Mouse (Mus musculus): Measurements from ENCODE around the gene Dnaaf3. TPM values are rescaled to one million over a fixed set of nuclear protein-coding genes. Genes with fewer than 3 reads are reported as not detected.
"Not testable (repeated sequence)": the region's sequence is repeated elsewhere in the genome, so short reads cannot be mapped to it uniquely, and the experiment has no call there.

Dnaaf3 gene
- polyA plus RNA-seq, 1 experiment from 2014 or later = 2.3 TPM

DNA sequence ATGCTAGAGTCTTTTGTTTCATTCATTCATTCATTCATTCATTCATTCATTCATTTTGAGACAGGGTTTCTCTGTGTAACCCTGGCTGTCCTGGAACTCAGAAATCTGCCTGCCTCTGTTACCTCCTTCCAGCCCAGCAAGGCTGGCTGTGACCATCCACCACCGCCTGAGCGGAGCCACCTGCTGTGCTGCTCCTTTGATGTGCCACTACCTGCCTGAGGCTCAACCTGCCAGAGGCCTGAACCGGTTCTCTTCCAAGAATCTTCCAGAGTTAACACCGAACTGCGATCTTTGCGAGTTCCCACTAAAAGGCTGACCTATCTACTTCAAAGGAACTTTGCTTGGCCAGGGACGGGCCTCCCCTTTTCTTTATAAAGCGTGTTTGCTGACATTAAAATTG lies 2.1 kb downstream of the Dnaaf3 start:
- WGBS (ENCODE audit: missing documents) = 100% methylated on average over 4 of the region's 8 CpGs

DNA sequence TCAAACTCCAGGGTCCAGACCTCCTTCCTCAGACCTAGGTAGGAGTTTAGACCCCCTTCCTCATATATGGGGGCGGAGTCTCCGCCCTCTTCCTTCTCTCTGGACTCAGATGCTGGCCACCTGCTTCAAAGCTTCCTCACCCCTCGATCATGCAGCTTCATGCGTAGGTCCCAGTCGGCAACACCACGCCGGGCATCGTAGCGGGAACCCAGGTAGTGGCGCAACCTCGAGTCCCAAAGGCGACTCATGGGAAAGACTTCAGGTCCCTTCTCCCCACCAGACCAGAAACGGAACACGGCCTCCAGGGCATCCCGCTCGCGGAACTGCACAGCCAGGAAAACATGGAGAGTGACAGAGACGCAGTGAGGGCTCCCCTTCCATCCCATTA lies 5.0 kb downstream of the Dnaaf3 start:
- Histone ChIP-seq H3K79me2 (ENCODE audit: inconsistent target) (no peaks in the 10 kb centered on the region), H3K4me3 (ENCODE audit: inconsistent target) (peak overlapping the region; percentile 41), H3K36me3 (ENCODE audit: inconsistent target) (no peaks in the 10 kb centered on the region), H3K27ac (no peak overlapping the region)
- 77% methylated on average over 15 of the region's 18 CpGs for WGBS (ENCODE audit: missing documents)

More for the DNA sequence above, 2.1 kb downstream of the Dnaaf3 start:
- not testable (repeated sequence) for H3K79me2 ChIP-seq (ENCODE audit: inconsistent target); H3K4me3 ChIP-seq (ENCODE audit: inconsistent target); H3K36me3 ChIP-seq (ENCODE audit: inconsistent target); H3K27ac ChIP-seq

DNA sequence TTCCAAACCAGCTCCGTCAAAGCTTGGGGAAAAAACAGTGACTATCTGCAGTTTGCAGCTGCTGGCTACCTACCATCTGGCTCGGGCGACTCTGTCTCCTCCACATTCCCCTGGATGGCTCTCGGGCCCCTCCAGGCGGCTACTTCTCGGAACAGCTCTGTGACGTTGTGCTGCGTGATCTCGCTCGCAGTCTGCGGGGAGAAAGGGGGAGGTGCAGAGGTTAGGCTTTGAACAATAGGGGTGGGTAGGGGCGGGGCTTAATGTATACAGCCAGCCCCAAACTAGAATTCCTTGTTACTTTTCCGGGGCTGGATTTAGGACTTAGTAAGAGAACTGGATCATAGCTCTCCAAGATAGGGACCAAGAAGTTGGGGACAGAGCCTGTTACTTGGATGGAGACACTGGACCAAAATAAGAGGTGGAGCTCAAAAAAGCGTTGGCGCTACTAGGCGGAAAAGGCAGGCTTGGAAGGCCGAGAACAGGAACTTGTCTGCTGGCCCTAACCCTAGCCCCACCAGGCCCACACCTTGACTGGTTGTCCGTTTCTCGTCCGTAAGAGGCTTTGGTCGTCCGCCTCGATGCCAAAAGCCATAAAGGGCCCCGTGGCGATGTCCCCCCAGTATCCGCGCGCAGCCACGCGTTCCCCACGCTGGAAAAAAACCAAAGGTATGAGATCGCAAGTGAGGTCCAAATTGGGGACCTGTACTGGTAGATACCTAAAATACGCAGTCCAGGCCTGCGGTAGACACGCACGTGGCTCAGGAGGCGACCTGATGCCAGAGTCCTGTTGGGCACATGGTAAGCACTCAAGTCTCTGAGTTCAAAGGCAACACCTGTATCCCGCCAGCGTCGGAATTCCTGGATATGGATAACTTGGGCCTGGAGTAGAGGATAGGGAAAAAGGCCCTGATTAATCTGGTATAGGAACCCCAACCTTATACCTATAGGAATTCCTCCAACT lies 5.6 kb downstream of the Dnaaf3 start:
- Histone ChIP-seq H3K27ac (peak overlapping the region; percentile 59), H3K36me3 (ENCODE audit: inconsistent target) (no peaks in the 10 kb centered on the region), H3K4me3 (ENCODE audit: inconsistent target) (peak overlapping the region; percentile 41), H3K79me2 (ENCODE audit: inconsistent target) (no peaks in the 10 kb centered on the region)
- 24% methylated on average over 37 of the region's 40 CpGs for WGBS (ENCODE audit: missing documents)

DNA sequence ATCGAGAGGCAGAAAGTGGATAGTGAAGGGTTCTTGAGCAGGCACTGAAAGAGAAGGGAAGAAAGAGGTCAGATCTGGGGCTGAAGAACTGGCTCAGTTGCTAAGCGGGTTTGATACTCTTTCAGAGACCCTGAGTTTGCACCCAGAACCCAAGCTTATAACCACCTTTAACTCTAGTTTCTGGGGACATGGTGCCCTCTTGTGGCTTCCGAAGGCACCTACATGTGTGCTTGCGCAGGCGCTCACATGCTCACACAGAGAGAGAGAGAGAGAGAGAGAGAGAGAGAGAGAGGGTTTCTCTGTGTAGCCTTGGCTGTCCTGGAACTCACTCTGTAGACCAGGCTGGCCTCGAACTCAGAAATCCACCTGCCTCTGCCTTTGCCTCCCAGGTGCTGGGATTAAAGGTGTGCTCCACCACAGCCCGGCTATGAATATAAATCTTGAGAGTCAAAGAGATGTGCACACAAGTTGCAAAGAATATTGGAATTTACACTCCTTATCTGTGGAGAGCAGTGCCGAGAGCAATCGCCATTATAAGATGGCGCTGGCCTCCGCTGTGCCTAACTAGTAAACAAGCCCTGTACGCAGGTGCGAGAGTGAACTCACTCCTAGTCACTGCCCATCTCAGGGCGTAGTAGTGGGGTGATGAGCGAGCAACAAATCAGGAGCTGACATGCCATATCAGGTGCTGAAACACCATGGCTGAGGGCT lies 7.9 kb downstream of the Dnaaf3 start, which contains the start of gene Tnni3:
Tnni3 (minus strand) TSS at position 18 of the 711 bp plus-strand sequence.
- H3K4me3 ChIP-seq (ENCODE audit: inconsistent target); H3K36me3 ChIP-seq (ENCODE audit: inconsistent target); H3K79me2 ChIP-seq (ENCODE audit: inconsistent target); H3K27ac ChIP-seq: not testable (repeated sequence)
- 55% methylated on average over 10 of the region's 15 CpGs for WGBS (ENCODE audit: missing documents)

DNA sequence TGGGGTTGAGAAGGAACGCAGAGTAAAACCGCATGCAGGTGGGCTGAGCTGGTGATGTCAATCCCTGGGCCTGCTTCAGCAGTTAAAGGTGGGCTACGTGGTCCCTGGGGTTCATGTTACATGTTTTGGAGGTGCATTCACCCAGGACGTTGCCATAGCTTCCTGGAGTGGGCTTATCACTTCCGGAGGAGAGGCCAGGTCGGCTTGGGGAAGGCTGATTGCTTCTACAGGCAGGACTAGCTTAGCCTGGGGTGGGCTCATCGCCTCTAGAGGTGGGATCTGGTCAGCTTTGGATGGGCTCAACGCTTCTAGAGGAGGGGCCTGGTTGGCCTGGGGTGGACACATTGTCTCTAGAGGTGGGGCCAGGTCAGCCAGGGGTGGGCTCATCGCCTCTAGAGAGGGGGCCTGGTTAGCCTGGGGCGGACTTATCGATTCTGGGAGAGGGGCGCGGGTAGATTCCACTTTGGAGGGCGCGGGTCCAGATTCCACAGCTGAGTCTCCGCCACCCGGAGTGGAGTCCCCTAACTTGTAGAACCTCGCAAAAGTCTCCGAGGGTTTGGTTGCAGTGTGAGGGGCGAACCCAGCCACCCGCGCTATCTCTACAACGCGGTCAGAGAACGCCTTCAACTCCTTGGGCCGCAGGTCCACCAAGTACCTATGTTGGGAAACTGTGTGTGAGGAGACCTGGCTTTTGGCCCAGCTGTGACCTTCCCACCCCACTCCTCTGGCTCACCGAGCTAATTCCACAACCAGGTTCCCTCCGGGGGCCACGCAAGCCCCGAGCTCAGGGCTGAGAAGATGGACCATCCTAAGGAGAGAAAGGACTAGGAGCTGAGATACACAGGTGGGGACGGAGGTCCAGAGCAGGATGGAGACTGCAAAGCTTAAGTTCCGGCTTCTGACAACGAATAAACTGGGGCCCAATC lies 8.8 kb downstream of the Dnaaf3 start:
- Histone ChIP-seq H3K79me2 (ENCODE audit: inconsistent target) (no peaks in the 10 kb centered on the region), H3K27ac (no peak overlapping the region), H3K36me3 (ENCODE audit: inconsistent target) (no peaks in the 10 kb centered on the region), H3K4me3 (ENCODE audit: inconsistent target) (no peak overlapping the region)
- WGBS (ENCODE audit: missing documents) = 88% methylated on average over 32 of the region's 33 CpGs

DNA sequence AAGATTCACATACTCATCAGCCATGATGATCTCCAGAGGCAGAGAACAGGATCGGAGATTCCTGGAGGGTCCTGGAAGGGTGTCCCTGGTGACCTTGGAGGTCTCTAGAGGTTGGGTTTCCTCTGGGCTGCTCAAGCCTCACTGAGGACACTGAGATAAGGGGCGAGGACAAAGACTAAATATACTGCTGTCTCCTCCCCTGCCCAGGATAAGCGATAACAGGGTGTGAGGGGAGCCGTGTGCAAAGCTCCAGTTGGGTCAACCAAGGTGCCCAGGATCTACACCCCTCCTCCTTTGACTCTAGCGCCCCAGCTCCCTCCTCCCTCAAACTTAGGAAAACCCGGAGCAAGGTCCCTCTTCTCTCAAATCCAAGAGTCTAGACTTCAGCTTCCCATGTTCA lies 10.0 kb downstream of the Dnaaf3 start:
- no peak overlapping the region for H3K4me3 ChIP-seq (ENCODE audit: inconsistent target)
- H3K27ac ChIP-seq = no peak overlapping the region
- no peaks in the 10 kb centered on the region for H3K36me3 ChIP-seq (ENCODE audit: inconsistent target)
- no peaks in the 10 kb centered on the region for H3K79me2 ChIP-seq (ENCODE audit: inconsistent target)
- 96% methylated on average over 5 of the region's 6 CpGs for WGBS (ENCODE audit: missing documents)

DNA sequence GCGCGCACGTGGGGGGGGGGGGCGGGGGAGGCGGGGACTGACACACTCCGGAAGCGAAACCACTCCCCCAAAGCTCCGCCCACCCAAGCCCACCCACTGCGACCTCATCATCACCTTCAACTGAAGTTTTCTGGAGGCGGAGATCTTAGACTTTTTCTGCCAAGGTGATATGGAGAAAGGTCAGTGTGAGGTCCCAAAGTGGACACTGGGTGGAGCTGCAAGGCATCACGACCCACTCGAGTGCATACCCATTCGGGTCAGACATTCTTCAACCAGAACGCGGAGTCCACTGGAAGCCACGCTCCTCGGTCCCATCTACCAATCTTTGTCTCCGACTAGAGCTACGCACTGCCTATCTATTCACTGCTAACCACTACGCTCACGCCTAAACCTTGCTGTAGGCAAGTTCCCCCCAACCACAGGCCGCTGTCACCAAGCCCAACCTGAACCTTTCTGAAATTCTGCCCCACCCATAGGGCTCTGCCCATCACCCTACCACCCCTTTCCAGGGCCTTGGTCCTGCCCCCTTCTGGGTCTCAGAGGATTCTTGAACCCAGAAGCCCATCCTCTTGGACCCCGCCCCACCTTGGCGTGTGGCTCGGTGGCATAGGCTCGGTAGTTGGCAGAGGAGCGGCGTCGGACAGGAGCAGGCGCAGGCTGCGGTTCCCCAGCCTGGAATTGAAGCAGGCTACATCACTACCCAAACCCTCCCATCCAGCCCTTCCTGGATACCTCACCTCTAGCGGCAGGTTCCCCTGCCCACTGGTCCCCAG lies 10.8 kb downstream of the Dnaaf3 start:
- H3K4me3 ChIP-seq (ENCODE audit: inconsistent target) = no peak overlapping the region
- 55% methylated on average over 29 of the region's 32 CpGs for WGBS (ENCODE audit: missing documents)
- no peak overlapping the region for H3K27ac ChIP-seq
- H3K79me2 ChIP-seq (ENCODE audit: inconsistent target) = no peaks in the 10 kb centered on the region
- H3K36me3 ChIP-seq (ENCODE audit: inconsistent target) = no peaks in the 10 kb centered on the region

DNA sequence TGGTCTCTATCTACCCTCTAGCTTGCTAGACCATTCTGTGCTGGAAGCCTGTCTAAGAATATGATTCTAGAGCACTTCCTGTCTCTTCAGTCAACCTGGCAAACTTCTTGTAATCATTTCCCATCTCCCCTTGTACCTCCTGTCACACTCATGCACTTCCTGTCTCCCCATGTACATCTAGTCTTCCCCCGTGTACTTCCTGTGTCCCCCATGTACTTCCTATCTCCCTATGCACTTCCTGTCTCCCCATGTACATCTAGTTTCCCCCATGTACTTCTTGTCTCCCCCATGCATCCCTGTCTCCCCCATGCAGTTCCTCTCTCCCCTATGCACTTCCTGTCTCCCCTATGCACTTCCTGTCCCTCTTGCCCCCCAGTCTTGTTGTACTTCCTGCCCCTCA lies 13.8 kb downstream of the Dnaaf3 start:
- Histone ChIP-seq H3K36me3 (ENCODE audit: inconsistent target) (no peaks in the 10 kb centered on the region), H3K79me2 (ENCODE audit: inconsistent target) (no peaks in the 10 kb centered on the region), H3K4me3 (ENCODE audit: inconsistent target) (no peak overlapping the region), H3K27ac (no peak overlapping the region)
- WGBS (ENCODE audit: missing documents) = 13% methylated on average over 1 of the region's 1 CpGs

DNA sequence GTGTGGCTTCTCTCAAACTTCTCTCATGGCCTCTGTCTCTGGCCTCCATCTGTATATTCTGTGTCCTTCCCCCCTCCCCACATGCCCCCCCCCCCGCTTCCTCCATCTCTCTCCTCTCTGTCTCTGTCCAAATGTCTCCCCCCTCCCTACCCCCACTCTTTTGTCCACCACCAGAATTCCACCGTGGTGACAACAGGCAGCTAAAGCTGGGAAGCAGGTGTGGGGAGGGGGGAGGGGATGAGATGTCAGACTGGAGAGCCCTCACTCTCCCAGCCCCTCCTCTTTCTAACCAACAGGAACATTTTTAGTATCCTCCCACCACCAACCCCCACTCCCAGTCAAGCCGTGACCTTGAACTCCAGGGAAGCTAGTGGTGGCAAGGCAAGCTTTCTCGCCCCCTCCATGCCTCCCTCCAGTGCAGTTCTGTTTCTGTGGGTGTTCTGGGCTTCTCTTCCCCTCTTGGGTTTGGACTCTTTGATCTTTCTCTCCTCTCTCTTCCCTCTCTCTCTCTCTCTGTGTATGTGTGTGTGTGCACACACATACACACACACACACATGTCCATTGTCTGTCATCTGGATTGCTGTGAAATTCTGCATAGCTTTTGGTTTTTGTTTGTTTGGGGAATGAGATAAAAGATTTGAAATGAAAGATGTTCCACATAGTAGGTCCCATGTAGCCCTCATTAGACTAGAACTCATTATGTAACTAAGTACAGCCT lies 15.8 kb downstream of the Dnaaf3 start, which contains the start of gene Tnnt1:
Tnnt1 (minus strand) TSS at position 51 of the 719 bp plus-strand sequence.
- H3K79me2 ChIP-seq (ENCODE audit: inconsistent target) = no peaks in the 10 kb centered on the region
- no peaks in the 10 kb centered on the region for H3K36me3 ChIP-seq (ENCODE audit: inconsistent target)
- no peak within 1 kb of the TSS for H3K27ac ChIP-seq
- no peak within 1 kb of the TSS for H3K4me3 ChIP-seq (ENCODE audit: inconsistent target)
- 74% methylated on average over 2 of the region's 4 CpGs for WGBS (ENCODE audit: missing documents)

DNA sequence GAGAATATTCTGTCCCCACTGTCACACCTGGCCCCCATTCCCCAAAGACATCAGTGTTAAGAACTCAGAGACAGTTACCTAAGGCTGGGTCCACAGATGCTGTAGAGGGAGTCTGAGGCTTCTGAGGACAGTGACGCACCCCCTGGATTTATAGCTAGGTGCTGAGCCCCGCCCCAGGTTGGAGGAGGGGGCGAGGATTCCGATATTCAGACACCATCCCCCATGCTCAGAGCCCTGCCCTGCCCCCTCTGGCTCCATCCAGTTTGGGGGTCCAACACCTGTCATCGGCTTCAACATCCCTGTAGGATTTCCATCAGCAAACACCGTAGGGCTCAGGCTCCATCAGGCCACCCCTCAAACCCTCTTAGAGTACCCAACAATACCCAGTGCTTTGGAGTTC lies 16.4 kb downstream of the Dnaaf3 start:
- 92% methylated on average over 6 of the region's 6 CpGs for WGBS (ENCODE audit: missing documents)
- Histone ChIP-seq H3K27ac (no peak overlapping the region), H3K79me2 (ENCODE audit: inconsistent target) (no peaks in the 10 kb centered on the region)

DNA sequence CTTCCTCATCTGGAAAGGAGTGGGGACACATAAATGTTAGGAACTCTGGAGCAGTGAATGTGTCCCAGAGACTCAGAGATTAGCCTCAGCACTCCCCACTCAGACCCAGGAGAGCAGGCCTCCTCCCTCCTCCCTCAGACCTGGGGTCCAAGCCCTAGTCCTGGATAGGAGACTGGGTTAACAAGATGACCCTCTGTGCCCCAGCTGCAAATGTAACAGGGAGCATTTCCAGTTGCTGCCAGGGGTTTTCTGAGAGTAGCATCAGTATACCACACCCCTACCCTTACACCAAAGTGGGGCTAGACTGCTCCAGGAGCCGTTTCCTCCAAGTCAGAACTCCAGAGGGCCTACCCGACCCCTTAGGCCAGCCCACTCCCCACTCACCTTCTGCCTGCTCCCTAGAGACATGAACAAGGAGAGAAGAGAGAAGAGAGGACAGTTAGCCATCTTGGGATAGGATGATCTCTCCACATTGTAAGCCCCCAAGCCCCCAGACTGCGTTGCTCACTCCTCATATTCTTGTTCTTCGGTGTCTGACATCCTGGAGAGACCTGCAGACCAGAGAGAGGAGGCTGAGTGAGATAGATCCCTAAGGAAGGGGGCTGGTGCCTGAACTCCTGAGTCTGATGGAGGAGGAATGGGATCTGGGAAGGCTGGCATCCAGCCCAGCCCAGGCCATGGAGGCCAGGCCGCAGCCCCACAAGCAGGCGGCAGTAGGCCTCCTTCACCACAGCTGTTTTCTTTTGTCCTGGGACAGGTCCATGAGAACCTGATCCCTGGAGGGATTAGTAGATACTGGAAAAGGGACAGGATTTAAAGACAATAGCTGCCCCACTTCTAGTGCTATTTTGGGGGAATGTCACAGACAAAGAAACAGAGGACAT lies 18.2 kb downstream of the Dnaaf3 start:
- Histone ChIP-seq H3K27ac (no peak overlapping the region), H3K36me3 (ENCODE audit: inconsistent target) (no peaks in the 10 kb centered on the region), H3K79me2 (ENCODE audit: inconsistent target) (no peaks in the 10 kb centered on the region), H3K4me3 (ENCODE audit: inconsistent target) (no peak overlapping the region)
- 93% methylated on average over 6 of the region's 6 CpGs for WGBS (ENCODE audit: missing documents)

More for the DNA sequence above, 16.4 kb downstream of the Dnaaf3 start:
- Histone ChIP-seq H3K36me3 (ENCODE audit: inconsistent target) (no peaks in the 10 kb centered on the region), H3K4me3 (ENCODE audit: inconsistent target) (no peak overlapping the region)

DNA sequence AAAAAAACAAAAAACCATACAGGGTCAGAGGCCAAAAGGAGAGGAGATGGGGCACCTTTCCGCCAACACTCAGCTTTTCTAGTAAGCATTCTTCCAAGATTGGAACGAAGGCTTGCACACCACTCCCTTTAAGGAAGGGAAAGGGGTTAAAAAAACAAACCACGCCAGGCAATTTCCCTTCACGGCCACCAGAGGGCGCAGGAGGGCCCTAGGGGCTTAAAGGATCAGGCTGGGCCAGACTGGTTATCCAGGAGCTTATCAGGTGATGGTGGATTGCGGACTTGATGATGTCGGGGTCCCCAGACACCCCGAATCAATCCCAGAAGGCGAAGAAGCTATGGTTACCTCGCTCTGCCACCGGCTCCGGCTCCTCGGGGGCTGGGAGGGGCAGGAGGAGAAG lies 19.0 kb downstream of the Dnaaf3 start:
- 38% methylated on average over 13 of the region's 13 CpGs for WGBS (ENCODE audit: missing documents)
- H3K79me2 ChIP-seq (ENCODE audit: inconsistent target) = no peaks in the 10 kb centered on the region
- no peaks in the 10 kb centered on the region for H3K36me3 ChIP-seq (ENCODE audit: inconsistent target)
- H3K27ac ChIP-seq = no peak overlapping the region
- no peak overlapping the region for H3K4me3 ChIP-seq (ENCODE audit: inconsistent target)

Data from macrophage (primary cell).